Mouse (Mus musculus) embryonic facial prominence, embryonic 15.5 days (tissue): Measurements from ENCODE around the gene Spsb4. TPM values are rescaled to one million over a fixed set of nuclear protein-coding genes. Genes with fewer than 3 reads are reported as not detected.

ENCODE experiments used
- ATAC-seq: fragments of 200-750 bp; cut with Nextera tagmentation; 2 replicates; pipeline ENCODE4 v1.8.0; 2017; ENCODE audit warnings: low read depth, moderate TSS enrichment; ENCODE audit not compliant: insufficient number of reproducible peaks, low FRiP score, low TSS enrichment
- H3K27ac ChIP-seq: fragments of 300-500 bp; sonication (generic); replicated peaks from 2 replicates; pipeline ENCODE4 v1.5.1; 2015; ENCODE audit warnings: mild to moderate bottlenecking, inconsistent platforms
- H3K27me3 ChIP-seq: fragments of 300-500 bp; sonication (generic); 2 replicates; pipeline ENCODE4 v1.6.1; 2015; ENCODE audit warnings: inconsistent platforms
- H3K36me3 ChIP-seq: fragments of 300-500 bp; sonication (generic); 2 replicates; pipeline ENCODE4 v1.6.1; 2015; ENCODE audit warnings: mild to moderate bottlenecking, inconsistent platforms
- H3K4me1 ChIP-seq: fragments of 300-500 bp; sonication (generic); 2 replicates; pipeline ENCODE4 v1.6.1; 2015; ENCODE audit warnings: inconsistent platforms
- H3K4me2 ChIP-seq: fragments of 300-500 bp; sonication (generic); replicated peaks from 2 replicates; pipeline ENCODE4 v1.6.1; 2015; ENCODE audit warnings: mild to moderate bottlenecking, inconsistent platforms
- H3K4me3 ChIP-seq: fragments of 300-500 bp; sonication (generic); replicated peaks from 2 replicates; pipeline ENCODE4 v1.5.1; 2015; ENCODE audit warnings: mild to moderate bottlenecking, inconsistent platforms
- H3K9ac ChIP-seq: fragments of 300-500 bp; sonication (generic); 2 replicates; pipeline ENCODE4 v1.6.1; 2015; ENCODE audit warnings: inconsistent platforms
- H3K9me3 ChIP-seq: fragments of 300-500 bp; sonication (generic); replicated peaks from 2 replicates; pipeline ENCODE4 v1.6.1; 2016; ENCODE audit warnings: inconsistent platforms
- WGBS: fragments of 180-500 bp; shearing (Covaris S2); methylation state at CpG from one replicate; pipeline ENCODE4 v1.1.7; 2015; 5-methylcytosine and 5-hydroxymethylcytosine counted together
- polyA plus RNA-seq: library from polyadenylated mRNA; unstranded; fragments of >200 nt; fragmentation: Nextera tagmentation; extraction: Ambion mirVana; gene quantifications from 2 replicates; pipeline ENCODE4 v1.2.1, GENCODE M21; 2015

Gene Spsb4
- polyA plus RNA-seq, 1 experiment from 2014 or later: 11.4 TPM

DNA sequence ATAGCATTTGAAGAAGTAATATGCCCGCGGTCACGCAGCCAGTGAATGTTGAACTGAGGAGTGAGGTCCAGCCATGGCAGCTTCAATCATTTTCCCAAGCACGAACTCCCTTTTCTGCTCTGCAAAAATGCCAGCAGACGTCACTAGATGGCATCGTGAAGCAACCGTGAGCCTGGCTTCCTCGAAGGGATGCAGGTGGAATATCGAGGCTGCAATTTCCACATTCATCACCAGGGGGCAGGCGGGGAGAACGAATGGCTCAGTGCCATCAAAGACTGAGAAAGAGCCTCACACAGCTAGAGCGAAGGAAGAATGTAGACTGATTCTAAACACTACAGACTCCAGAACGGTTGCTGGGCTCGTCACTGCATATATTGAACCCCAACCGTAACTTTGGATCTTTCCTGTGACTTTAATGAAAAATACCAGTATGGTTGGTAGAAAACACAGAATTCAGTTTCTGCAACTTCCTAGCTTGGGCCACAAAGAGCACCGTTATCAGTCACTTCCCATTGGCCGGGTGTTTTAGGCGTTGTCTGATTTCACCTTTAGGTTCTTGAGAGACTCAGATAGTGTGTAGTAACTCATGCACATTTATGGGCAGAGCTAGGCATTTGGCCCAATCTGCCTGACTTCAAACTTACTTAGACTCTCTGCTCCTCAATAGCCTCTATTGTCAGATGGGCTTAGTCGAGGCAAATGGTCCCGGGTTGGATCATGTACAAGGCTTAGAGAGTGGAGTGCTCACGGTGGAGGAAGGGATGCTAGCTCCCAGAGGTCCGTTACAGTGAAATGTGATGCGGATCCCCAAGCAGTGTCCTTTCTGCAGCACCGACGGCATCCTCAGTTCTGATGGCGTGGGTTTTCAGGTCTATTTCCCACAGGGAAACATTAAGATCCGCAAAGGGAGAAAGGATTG, 101.8 kb downstream of the Spsb4 start:
- ATAC-seq: peak; percentile 55; the same call in 1 of the 2 replicates
- Histone ChIP-seq H3K4me2 (no peak overlapping the region), H3K36me3 (no peaks in the 10 kb centered on the region), H3K4me1 (no peaks in the 10 kb centered on the region), H3K27ac (no peak overlapping the region), H3K9me3 (no peaks in the 10 kb centered on the region), H3K9ac (no peak overlapping the region), H3K4me3 (no peak overlapping the region), H3K27me3 (no peaks in the 10 kb centered on the region)
- WGBS: 36% methylated on average over 27 of the region's 27 CpGs

GRCm38 (mm10) chr9:96916076-96916475, 102.6 kb downstream of the Spsb4 start:
- no peaks in the 10 kb centered on the region for H3K36me3 ChIP-seq
- H3K4me1 ChIP-seq: no peaks in the 10 kb centered on the region
- no peaks in the 10 kb centered on the region for H3K27me3 ChIP-seq
- 50% methylated on average over 7 of the region's 7 CpGs for WGBS
- ATAC-seq: no peak
- no peak overlapping the region for H3K27ac ChIP-seq
- no peak overlapping the region for H3K9ac ChIP-seq
- H3K4me2 ChIP-seq: no peak overlapping the region
- H3K9me3 ChIP-seq: no peaks in the 10 kb centered on the region
- H3K4me3 ChIP-seq: no peak overlapping the region

GRCm38 (mm10) chr9:96914851-96915250, 103.8 kb downstream of the Spsb4 start:
- H3K9me3 ChIP-seq: no peaks in the 10 kb centered on the region

GRCm38 (mm10) chr9:96914005-96914404, 104.6 kb downstream of the Spsb4 start:
- H3K4me1 ChIP-seq: no peaks in the 10 kb centered on the region
- no peak for ATAC-seq
- no peak overlapping the region for H3K9ac ChIP-seq
- H3K27me3 ChIP-seq: no peaks in the 10 kb centered on the region
- no peak overlapping the region for H3K4me2 ChIP-seq
- H3K36me3 ChIP-seq: no peaks in the 10 kb centered on the region
- H3K9me3 ChIP-seq: no peaks in the 10 kb centered on the region
- 80% methylated on average over 3 of the region's 3 CpGs for WGBS
- no peak overlapping the region for H3K4me3 ChIP-seq
- no peak overlapping the region for H3K27ac ChIP-seq

More at GRCm38 (mm10) chr9:96914851-96915250, 103.8 kb downstream of the Spsb4 start:
- no peaks in the 10 kb centered on the region for H3K36me3 ChIP-seq
- no peaks in the 10 kb centered on the region for H3K27me3 ChIP-seq
- ATAC-seq: no peak
- no peak overlapping the region for H3K27ac ChIP-seq
- WGBS: 80% methylated on average over 6 of the region's 6 CpGs
- H3K9ac ChIP-seq: no peak overlapping the region
- no peak overlapping the region for H3K4me3 ChIP-seq
- H3K4me2 ChIP-seq: no peak overlapping the region
- no peaks in the 10 kb centered on the region for H3K4me1 ChIP-seq

GRCm38 (mm10) chr9:96909503-96909902, 109.1 kb downstream of the Spsb4 start:
- Histone ChIP-seq H3K27me3 (no peaks in the 10 kb centered on the region), H3K4me2 (no peak overlapping the region), H3K4me3 (no peak overlapping the region), H3K36me3 (no peaks in the 10 kb centered on the region), H3K9ac (no peak overlapping the region), H3K27ac (no peak overlapping the region), H3K9me3 (no peaks in the 10 kb centered on the region), H3K4me1 (no peaks in the 10 kb centered on the region)
- 79% methylated on average over 1 of the region's 1 CpGs for WGBS
- no peak for ATAC-seq

GRCm38 (mm10) chr9:96908737-96909136, 109.9 kb downstream of the Spsb4 start:
- H3K27me3 ChIP-seq: no peaks in the 10 kb centered on the region
- no peak overlapping the region for H3K27ac ChIP-seq
- 58% methylated on average over 2 of the region's 2 CpGs for WGBS
- H3K36me3 ChIP-seq: no peaks in the 10 kb centered on the region
- no peak overlapping the region for H3K4me3 ChIP-seq
- H3K9me3 ChIP-seq: no peaks in the 10 kb centered on the region
- no peak for ATAC-seq
- no peak overlapping the region for H3K9ac ChIP-seq
- no peak overlapping the region for H3K4me2 ChIP-seq
- no peaks in the 10 kb centered on the region for H3K4me1 ChIP-seq

DNA sequence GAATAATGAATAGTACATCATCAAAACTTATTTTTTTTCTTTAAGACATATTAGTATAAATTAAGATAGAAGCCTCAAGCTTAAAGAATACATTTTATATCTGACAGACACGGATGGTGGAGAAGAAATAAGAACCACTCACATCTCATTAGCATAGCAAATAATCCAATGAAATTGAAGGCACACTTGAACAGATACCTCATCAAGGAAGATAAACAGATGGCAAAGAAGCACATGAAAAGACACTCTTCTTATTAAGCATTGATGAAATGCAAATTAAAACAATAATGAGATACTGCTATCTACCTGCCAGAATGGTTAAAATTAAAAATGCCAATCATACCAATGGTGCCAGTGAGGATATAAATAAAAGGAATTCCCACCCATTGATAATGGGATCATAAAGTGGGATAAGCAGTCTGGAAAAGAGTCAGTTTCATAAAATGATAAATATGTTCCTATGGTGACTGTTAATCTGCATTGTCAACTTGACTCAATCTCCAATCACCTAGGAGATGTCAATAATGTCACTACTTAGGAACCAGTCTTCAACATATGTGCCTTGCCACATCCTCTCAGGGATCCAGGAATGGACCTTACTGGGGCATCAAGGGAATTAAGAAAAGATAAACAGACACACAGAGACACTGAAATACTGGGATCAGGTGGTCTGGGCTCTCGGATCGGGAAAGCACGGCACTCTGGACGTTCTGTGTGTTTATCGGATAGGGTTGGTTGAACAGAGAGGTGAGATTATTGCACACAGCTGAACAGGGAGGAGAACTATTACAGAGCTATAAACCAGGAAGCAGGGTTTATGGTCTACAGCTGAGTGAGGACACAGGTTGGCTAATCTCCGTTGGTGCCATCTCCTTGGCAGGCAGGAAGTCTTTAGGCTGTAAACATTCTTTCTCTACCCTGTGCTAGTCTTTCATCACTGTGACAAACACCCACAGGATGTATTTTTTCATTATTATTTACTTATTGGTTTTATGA, 114.0 kb downstream of the Spsb4 start:
- 88% methylated on average over 7 of the region's 7 CpGs for WGBS
- no peak overlapping the region for H3K27ac ChIP-seq
- ATAC-seq: no peak

GRCm38 (mm10) chr9:96899717-96900116, 118.9 kb downstream of the Spsb4 start:
- Histone ChIP-seq H3K9me3 (no peaks in the 10 kb centered on the region), H3K27ac (no peak overlapping the region), H3K4me2 (no peak overlapping the region), H3K36me3 (no peaks in the 10 kb centered on the region), H3K4me1 (no peaks in the 10 kb centered on the region), H3K9ac (no peak overlapping the region), H3K27me3 (no peaks in the 10 kb centered on the region), H3K4me3 (no peak overlapping the region)
- 87% methylated on average over 5 of the region's 5 CpGs for WGBS
- ATAC-seq: no peak

More for the DNA sequence above, 114.0 kb downstream of the Spsb4 start:
- Histone ChIP-seq H3K4me3 (no peak overlapping the region), H3K9me3 (no peaks in the 10 kb centered on the region), H3K9ac (no peak overlapping the region), H3K27me3 (no peaks in the 10 kb centered on the region), H3K4me1 (no peaks in the 10 kb centered on the region), H3K4me2 (no peak overlapping the region), H3K36me3 (no peaks in the 10 kb centered on the region)

DNA sequence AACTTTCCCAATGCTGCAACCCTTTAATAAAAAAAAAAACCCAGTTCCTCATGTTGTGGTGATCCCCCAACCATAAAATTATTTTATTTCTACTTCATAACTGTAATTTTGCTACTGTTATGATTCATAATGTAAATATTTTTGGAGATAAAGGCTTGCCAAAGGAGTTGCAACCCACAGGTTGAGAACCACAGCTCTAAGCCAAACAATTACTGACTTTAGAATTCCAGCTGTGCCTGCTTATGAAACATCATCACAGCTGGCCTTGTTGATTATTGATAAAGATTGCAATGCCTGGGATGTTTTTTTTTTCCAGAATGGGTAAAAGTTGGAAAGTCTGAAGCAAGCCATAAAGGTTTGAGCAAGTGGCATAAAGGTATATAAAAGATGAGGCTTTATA, 119.6 kb downstream of the Spsb4 start:
- Histone ChIP-seq H3K27ac (no peak overlapping the region), H3K9ac (no peak overlapping the region), H3K27me3 (no peaks in the 10 kb centered on the region), H3K4me3 (no peak overlapping the region), H3K36me3 (no peaks in the 10 kb centered on the region), H3K4me1 (no peaks in the 10 kb centered on the region), H3K9me3 (no peaks in the 10 kb centered on the region), H3K4me2 (no peak overlapping the region)
- no peak for ATAC-seq

DNA sequence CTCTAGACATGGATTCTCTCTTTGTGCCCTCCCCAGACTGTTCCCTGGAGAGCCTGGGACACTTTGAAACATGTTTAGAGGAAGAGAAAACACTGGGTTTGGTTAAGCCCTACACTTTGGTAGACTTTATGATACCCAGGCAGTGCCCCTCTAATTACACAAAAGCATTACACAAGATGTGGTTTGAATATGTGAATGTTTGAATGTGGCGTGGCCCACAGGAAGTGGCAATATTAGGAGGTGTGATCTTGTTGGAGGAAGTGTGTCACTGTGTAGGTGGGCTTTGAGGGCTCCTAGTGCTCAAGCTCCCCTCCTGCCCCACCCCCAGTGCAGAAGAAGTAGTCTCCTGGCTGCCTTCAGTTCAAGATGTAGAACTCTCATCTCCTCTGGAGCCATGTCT, 122.0 kb downstream of the Spsb4 start:
- H3K4me1 ChIP-seq: no peaks in the 10 kb centered on the region
- H3K27me3 ChIP-seq: no peaks in the 10 kb centered on the region
- H3K4me3 ChIP-seq: no peak overlapping the region
- no peak overlapping the region for H3K9ac ChIP-seq
- no peak for ATAC-seq
- H3K4me2 ChIP-seq: no peak overlapping the region
- no peaks in the 10 kb centered on the region for H3K36me3 ChIP-seq
- WGBS: 79% methylated on average over 1 of the region's 1 CpGs
- no peak overlapping the region for H3K27ac ChIP-seq
- H3K9me3 ChIP-seq: no peaks in the 10 kb centered on the region

GRCm38 (mm10) chr9:96893582-96893981, 125.1 kb downstream of the Spsb4 start:
- H3K9ac ChIP-seq: no peak overlapping the region
- 82% methylated on average over 5 of the region's 5 CpGs for WGBS
- no peaks in the 10 kb centered on the region for H3K36me3 ChIP-seq
- no peaks in the 10 kb centered on the region for H3K27me3 ChIP-seq
- H3K4me1 ChIP-seq: peaks cover 2% of the 10 kb centered on the region; the same call in 1 of the 2 replicates
- H3K4me2 ChIP-seq: no peak overlapping the region
- no peak overlapping the region for H3K4me3 ChIP-seq
- H3K9me3 ChIP-seq: no peaks in the 10 kb centered on the region
- no peak overlapping the region for H3K27ac ChIP-seq
- ATAC-seq: no peak
